Mouse (Mus musculus) bone marrow, adult 2 months (tissue): Measurements from ENCODE around the gene 9530003J23Rik. TPM values are rescaled to one million over a fixed set of nuclear protein-coding genes. Genes with fewer than 3 reads are reported as not detected.

ENCODE experiments used
- H3K27ac ChIP-seq: fragments of 200-500 bp; 2 replicates; pipeline ENCODE4 v1.5.1; 2012; ENCODE audit warnings: low read depth, mild to moderate bottlenecking, control low read depth, inconsistent platforms, low read length; ENCODE audit not compliant: control insufficient read depth, poor library complexity, insufficient read depth
- H3K4me1 ChIP-seq: fragments of 200-500 bp; 2 replicates; pipeline ENCODE4 v1.6.1; 2011; ENCODE audit warnings: low read length; ENCODE audit not compliant: control insufficient read depth, insufficient read depth
- H3K4me3 ChIP-seq: fragments of 200-500 bp; replicated peaks from 2 replicates; pipeline ENCODE3; 2011; ENCODE audit warnings: mild to moderate bottlenecking, low read depth, low read length, control low read depth; ENCODE audit not compliant: control insufficient read depth
- CTCF ChIP-seq: fragments of 200-500 bp; IDR thresholded peaks from 2 replicates; pipeline ENCODE4 v1.5.1; 2011; ENCODE audit warnings: low read length, control low read depth; ENCODE audit not compliant: control insufficient read depth, insufficient read depth
- POLR2A ChIP-seq: fragments of 200-500 bp; IDR thresholded peaks from 2 replicates; pipeline ENCODE4 v1.6.1; 2011; ENCODE audit warnings: low read depth, mild to moderate bottlenecking, control low read depth, low read length, borderline replicate concordance; ENCODE audit not compliant: control insufficient read depth
- WGBS: fragments of 180-500 bp; shearing (Covaris S2); methylation state at CpG from one replicate; pipeline ENCODE4 v1.1.7; 2018; 5-methylcytosine and 5-hydroxymethylcytosine counted together
- polyA plus RNA-seq: library from polyadenylated mRNA; stranded (reverse); fragments of >200 nt; gene quantifications from 2 replicates; pipeline ENCODE4 v1.2.4, GENCODE M21; 2011; ENCODE audit warnings: low replicate concordance; ENCODE audit not compliant: missing spikeins, insufficient read depth, insufficient read length

9530003J23Rik gene
- polyA plus RNA-seq, 1 experiment: not detected

- no peak overlapping the region for H3K4me3 ChIP-seq
- H3K27ac ChIP-seq: no peak overlapping the region
- TF ChIP-seq POLR2A: no peak
- TF ChIP-seq CTCF: no peak
- no peaks in the 10 kb centered on the region for H3K4me1 ChIP-seq
- WGBS: 71% methylated on average over 9 of the region's 9 CpGs
Measured at GRCm38 (mm10) chr10:117185399-117186089, 53.0 kb downstream of the 9530003J23Rik start.

Other genes with a start within 250 kb of the 9530003J23Rik start
- not detected in 2 replicates for gene Lrrc10, start 193.4 kb downstream of the 9530003J23Rik start, polyA plus RNA-seq
- gene Cct2, start 174.9 kb downstream of the 9530003J23Rik start, polyA plus RNA-seq: 70.5 and 126 TPM in 2 replicates
- 7.0 and 8.8 TPM in 2 replicates for gene Frs2, start 90.2 kb downstream of the 9530003J23Rik start, polyA plus RNA-seq
- gene Yeats4, start 14.2 kb downstream of the 9530003J23Rik start, polyA plus RNA-seq: 53.4 and 59.1 TPM in 2 replicates
- gene Lyz2, start 43.6 kb upstream of the 9530003J23Rik start, polyA plus RNA-seq: 276 and 1,158 TPM in 2 replicates
- gene Lyz1, start 54.2 kb upstream of the 9530003J23Rik start, polyA plus RNA-seq: 5.6 TPM in 1 of 2 replicates, not detected in the other
- 48.0 and 64.9 TPM in 2 replicates for gene Cpsf6, start 141.3 kb upstream of the 9530003J23Rik start, polyA plus RNA-seq